Mouse (Mus musculus): ENCODE data around the gene Pdzd2. TPM values are rescaled to one million over a fixed set of nuclear protein-coding genes. Genes with fewer than 3 reads are reported as not detected.
A peak's percentile ranks its signal among the peaks of the same experiment; 100 is the strongest.

Pdzd2 gene
- polyA plus RNA-seq, 2 experiments, result 0.19 to 0.89 TPM

DNA sequence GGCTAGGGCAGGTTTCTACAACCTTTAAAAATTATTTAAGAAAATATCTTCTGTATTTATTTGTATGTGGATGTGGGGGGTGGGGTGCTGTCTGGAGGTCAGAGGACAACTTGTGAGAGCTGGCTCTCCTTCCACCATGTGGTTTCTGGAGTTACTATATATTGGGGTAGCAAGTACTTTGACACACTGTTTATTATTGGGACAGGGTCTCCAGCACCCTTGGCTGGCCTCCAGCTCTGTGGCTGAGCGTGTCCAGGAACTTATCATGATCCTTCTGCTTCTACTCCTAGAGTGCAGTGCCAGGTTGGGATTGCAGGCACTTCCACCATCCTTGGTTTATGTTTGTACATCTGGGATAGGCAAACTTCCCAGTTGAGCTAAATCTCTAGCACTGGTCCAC lies 408.4 kb downstream of the Pdzd2 start:
- Histone ChIP-seq H3K9ac (replicated peaks) (no peak overlapping the region), H3K4me1 (replicated peaks; ENCODE audit: control insufficient read depth in 2 of 2, insufficient read depth in 2 of 2, low read length in 1 of 2) (peaks cover 1 to 31% of the 10 kb centered on the region in 2 experiments), H3K36me3 (replicated peaks; ENCODE audit: control insufficient read depth, insufficient read depth, low read depth) (no peaks in the 10 kb centered on the region), H3K4me3 (ENCODE audit: insufficient read depth in 1 of 2, low read depth in 2 of 2, low read length in 2 of 2) (no peak overlapping the region), H3K9me3 (ENCODE audit: control insufficient read depth, low read length) (no peaks in the 10 kb centered on the region), H3K27ac (no peak overlapping the region), H3K4me2 (ENCODE audit: low read depth) (no peak overlapping the region), H3K27me3 (ENCODE audit: control insufficient read depth, insufficient read depth, low read length) (no peaks in the 10 kb centered on the region)
- no peak for ATAC-seq (ENCODE audit: insufficient read depth)
- WGBS (ENCODE audit: insufficient replicate concordance), result 49% methylated on average over 1 of the region's 1 CpGs
- TF ChIP-seq EP300 (IDR thresholded peaks at IDR 0.05; ENCODE audit: low read depth), result no peak
- TF ChIP-seq CTCF (IDR thresholded peaks at IDR 0.05; ENCODE audit: low read depth), result no peak
- DNase-seq (ENCODE audit: low read depth in 3 of 3, low spot score in 3 of 3), result no peak

- H3K27me3 ChIP-seq (ENCODE audit: control insufficient read depth, insufficient read depth, low read length), result no peaks in the 10 kb centered on the region
These were observed 408.8 kb downstream of the Pdzd2 start for GRCm38 (mm10) chr15:12330892-12331291.

DNA sequence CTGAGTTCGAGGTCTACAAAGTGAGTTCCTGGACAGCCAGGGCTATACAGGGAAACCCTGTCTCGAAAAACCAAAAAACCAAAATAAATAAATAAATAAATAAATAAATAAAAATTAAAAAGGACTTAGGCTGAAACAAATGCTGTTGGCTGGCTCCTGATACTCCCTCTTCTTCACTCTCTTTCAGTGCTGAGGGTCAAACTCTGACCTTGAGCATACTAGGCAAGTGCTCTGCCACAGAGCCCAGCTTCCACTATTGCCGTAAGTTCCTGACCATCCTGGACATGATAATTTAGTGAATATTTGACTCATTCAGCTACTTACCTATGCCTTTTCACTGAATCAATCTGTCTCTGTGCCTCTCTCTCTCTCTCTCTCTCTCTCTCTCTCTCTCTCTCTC lies 409.3 kb downstream of the Pdzd2 start:
- no peak overlapping the region for H3K27ac ChIP-seq
- TF ChIP-seq CTCF (IDR thresholded peaks at IDR 0.05; ENCODE audit: low read depth), result no peak
- TF ChIP-seq EP300 (IDR thresholded peaks at IDR 0.05; ENCODE audit: low read depth), result no peak
- H3K9me3 ChIP-seq (ENCODE audit: control insufficient read depth, low read length), result no peaks in the 10 kb centered on the region
- H3K4me2 ChIP-seq (ENCODE audit: low read depth), result no peak overlapping the region
- H3K36me3 ChIP-seq (replicated peaks; ENCODE audit: control insufficient read depth, insufficient read depth, low read depth), result no peaks in the 10 kb centered on the region
- H3K27me3 ChIP-seq (ENCODE audit: control insufficient read depth, insufficient read depth, low read length), result no peaks in the 10 kb centered on the region
- DNase-seq (ENCODE audit: low read depth in 3 of 3, low spot score in 3 of 3) (no peak), ATAC-seq (ENCODE audit: insufficient read depth) (no peak)
- no peak overlapping the region for H3K9ac ChIP-seq (replicated peaks)
- peaks cover 0 to 31% of the 10 kb centered on the region in 2 experiments; a peak in 3 of 4 replicates for H3K4me1 ChIP-seq (replicated peaks; ENCODE audit: control insufficient read depth in 2 of 2, insufficient read depth in 2 of 2, low read length in 1 of 2)
- 72% methylated on average over 3 of the region's 3 CpGs for WGBS (ENCODE audit: insufficient replicate concordance)
- H3K4me3 ChIP-seq (ENCODE audit: insufficient read depth in 1 of 2, low read depth in 2 of 2, low read length in 2 of 2), result no peak overlapping the region

More at GRCm38 (mm10) chr15:12330892-12331291, 408.8 kb downstream of the Pdzd2 start:
- H3K4me3 ChIP-seq (ENCODE audit: insufficient read depth in 1 of 2, low read depth in 2 of 2, low read length in 2 of 2), result no peak overlapping the region
- peaks cover 0 to 30% of the 10 kb centered on the region in 2 experiments; a peak in 3 of 4 replicates for H3K4me1 ChIP-seq (replicated peaks; ENCODE audit: control insufficient read depth in 2 of 2, insufficient read depth in 2 of 2, low read length in 1 of 2)
- TF ChIP-seq CTCF (IDR thresholded peaks at IDR 0.05; ENCODE audit: low read depth) (no peak), EP300 (IDR thresholded peaks at IDR 0.05; ENCODE audit: low read depth) (no peak)
- ATAC-seq (ENCODE audit: insufficient read depth) (no peak), DNase-seq (ENCODE audit: low read depth in 3 of 3, low spot score in 3 of 3) (no peak)
- H3K9me3 ChIP-seq (ENCODE audit: control insufficient read depth, low read length), result no peaks in the 10 kb centered on the region
- no peak overlapping the region for H3K9ac ChIP-seq (replicated peaks)
- H3K36me3 ChIP-seq (replicated peaks; ENCODE audit: control insufficient read depth, insufficient read depth, low read depth), result no peaks in the 10 kb centered on the region
- H3K27ac ChIP-seq, result no peak overlapping the region
- no peak overlapping the region for H3K4me2 ChIP-seq (ENCODE audit: low read depth)

- 70% methylated on average over 1 of the region's 1 CpGs for WGBS (ENCODE audit: insufficient replicate concordance)
- no peaks in the 10 kb centered on the region for H3K9me3 ChIP-seq (ENCODE audit: control insufficient read depth, low read length)
- peak overlapping the region; percentile 72 for H3K4me2 ChIP-seq (ENCODE audit: low read depth)
- ATAC-seq (ENCODE audit: insufficient read depth) (no peak), DNase-seq (ENCODE audit: low read depth in 3 of 3, low spot score in 3 of 3) (no peak)
- H3K9ac ChIP-seq (replicated peaks), result peak overlapping the region; percentile 32; the same call in 1 of the 2 replicates
- H3K36me3 ChIP-seq (replicated peaks; ENCODE audit: control insufficient read depth, insufficient read depth, low read depth), result no peaks in the 10 kb centered on the region
- peaks cover 8 to 18% of the 10 kb centered on the region in 2 experiments for H3K4me1 ChIP-seq (replicated peaks; ENCODE audit: control insufficient read depth in 2 of 2, insufficient read depth in 2 of 2, low read length in 1 of 2)
- H3K27me3 ChIP-seq (ENCODE audit: control insufficient read depth, insufficient read depth, low read length), result no peaks in the 10 kb centered on the region
- H3K4me3 ChIP-seq (ENCODE audit: insufficient read depth in 1 of 2, low read depth in 2 of 2, low read length in 2 of 2), result peak overlapping the region; percentile 3 to 76; a peak in 2 of 4 replicates
- no peak overlapping the region for H3K27ac ChIP-seq
- TF ChIP-seq CTCF (IDR thresholded peaks at IDR 0.05; ENCODE audit: low read depth), result no peak
- TF ChIP-seq EP300 (IDR thresholded peaks at IDR 0.05; ENCODE audit: low read depth), result no peak
These were observed 415.4 kb downstream of the Pdzd2 start for GRCm38 (mm10) chr15:12324326-12324725.

GRCm38 (mm10) chr15:12322676-12323402 lies 416.9 kb downstream of the Pdzd2 start:
- Histone ChIP-seq H3K9ac (replicated peaks) (peak overlapping the region; percentile 82), H3K27ac (peak overlapping the region; percentile 73), H3K27me3 (ENCODE audit: control insufficient read depth, insufficient read depth, low read length) (no peaks in the 10 kb centered on the region), H3K4me1 (replicated peaks; ENCODE audit: control insufficient read depth in 2 of 2, insufficient read depth in 2 of 2, low read length in 1 of 2) (peaks cover 8 to 18% of the 10 kb centered on the region in 2 experiments), H3K36me3 (replicated peaks; ENCODE audit: control insufficient read depth, insufficient read depth, low read depth) (no peaks in the 10 kb centered on the region), H3K4me2 (ENCODE audit: low read depth) (peak overlapping the region; percentile 72), H3K9me3 (ENCODE audit: control insufficient read depth, low read length) (no peaks in the 10 kb centered on the region), H3K4me3 (ENCODE audit: insufficient read depth in 1 of 2, low read depth in 2 of 2, low read length in 2 of 2) (peak overlapping the region; percentile 76 to 99)
- WGBS (ENCODE audit: insufficient replicate concordance), result 15% methylated on average over 9 of the region's 9 CpGs
- ATAC-seq (ENCODE audit: insufficient read depth) (no peak), DNase-seq (ENCODE audit: low read depth in 3 of 3, low spot score in 3 of 3) (no peak)
- TF ChIP-seq CTCF (IDR thresholded peaks at IDR 0.05; ENCODE audit: low read depth) (no peak), EP300 (IDR thresholded peaks at IDR 0.05; ENCODE audit: low read depth) (no peak)
